Mouse (Mus musculus): ENCODE results near the gene Actr2. TPM values are rescaled to one million over a fixed set of nuclear protein-coding genes. Genes with fewer than 3 reads are reported as not detected.
A peak's percentile ranks its signal among the peaks of the same experiment; 100 is the strongest.
"Not testable (repeated sequence)": the region's sequence is repeated elsewhere in the genome, so short reads cannot be mapped to it uniquely, and the experiment has no call there.

Actr2 gene
- polyA plus RNA-seq (2016; fragmentation: Nextera tagmentation; extraction: Ambion mirVana), result 86.0 and 103 TPM in 2 replicates

DNA sequence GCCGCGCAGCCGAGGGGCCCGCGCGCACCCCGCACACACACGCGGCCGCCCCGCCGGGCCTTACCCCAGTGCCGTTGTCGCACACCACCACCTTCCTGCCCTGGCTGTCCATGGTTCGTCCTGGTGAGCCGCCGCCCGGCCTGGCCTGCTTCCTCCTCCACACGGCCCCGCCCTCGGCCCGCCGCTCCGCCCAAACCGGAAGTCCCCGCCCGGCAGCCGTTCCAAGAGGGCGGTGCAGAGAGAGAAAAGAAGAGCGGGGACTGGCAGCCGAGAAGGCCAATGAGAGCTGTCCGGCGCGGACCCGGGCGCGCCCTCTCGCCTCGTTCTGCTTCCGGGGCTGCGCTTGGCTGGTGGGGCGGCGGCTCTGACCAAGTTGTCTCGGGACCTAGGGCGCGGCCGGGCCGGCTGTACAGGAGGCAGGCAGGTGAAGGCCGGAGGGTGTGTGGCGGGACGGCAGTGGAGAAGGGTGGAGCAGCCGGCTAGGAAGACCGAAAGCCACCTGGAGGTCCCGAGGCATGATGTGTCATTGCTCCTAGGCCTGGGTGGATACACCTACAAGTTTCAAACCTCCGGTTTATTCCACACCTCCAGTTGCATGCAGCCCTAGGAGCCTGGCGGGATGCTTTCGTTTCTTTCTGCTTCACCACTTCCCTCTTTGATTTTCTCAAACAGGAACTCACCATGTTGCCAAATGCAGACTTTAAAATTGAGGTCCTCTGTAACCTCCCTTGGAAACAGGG, at the start of gene Actr2:
Gene Actr2, minus strand, starts transcription at position 173 of the 740 bp plus-strand sequence.
- Histone ChIP-seq H3K36me3 (peaks cover 24% of the 10 kb centered on the region), H3K27me3 (ENCODE audit: low read depth, poor library complexity, severe bottlenecking) (no peaks in the 10 kb centered on the region), H3K4me1 (peaks cover 12% of the 10 kb centered on the region), H3K9me3 (replicated peaks) (no peaks in the 10 kb centered on the region), H3K27ac (peak within 1 kb of the TSS; percentile 93), H3K4me3 (peak within 1 kb of the TSS; percentile 91)
- 1% methylated on average over 57 of the region's 57 CpGs for WGBS
- DNase-seq (ENCODE audit: low spot score), result peak; percentile 99

DNA sequence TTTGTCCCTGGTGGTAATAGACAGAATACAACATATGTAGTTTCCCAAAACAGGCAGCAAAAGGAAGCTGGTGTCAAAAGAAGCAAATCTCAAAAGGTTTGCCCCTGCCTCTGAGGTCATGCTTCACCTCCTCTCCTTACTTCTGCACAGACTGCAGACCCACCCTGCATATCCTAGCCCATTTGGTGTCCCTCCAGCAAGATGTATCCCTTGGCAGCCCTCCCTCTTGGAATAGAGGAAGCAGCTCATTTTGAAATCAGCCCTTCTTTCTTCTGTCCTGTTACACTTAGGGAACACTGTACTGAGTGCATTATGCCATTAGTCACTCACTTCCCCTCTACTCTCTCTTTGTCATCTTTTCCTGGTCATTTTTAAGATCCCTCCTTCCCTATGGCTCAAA, 46.2 kb upstream of the Actr2 start:
- H3K9me3 ChIP-seq (replicated peaks), result no peaks in the 10 kb centered on the region
- H3K27me3 ChIP-seq (ENCODE audit: low read depth, poor library complexity, severe bottlenecking), result no peaks in the 10 kb centered on the region
- no peak for DNase-seq (ENCODE audit: low spot score)
- H3K4me1 ChIP-seq, result no peaks in the 10 kb centered on the region
- H3K4me3 ChIP-seq, result no peak overlapping the region
- H3K36me3 ChIP-seq, result no peaks in the 10 kb centered on the region
- H3K27ac ChIP-seq, result no peak overlapping the region

DNA sequence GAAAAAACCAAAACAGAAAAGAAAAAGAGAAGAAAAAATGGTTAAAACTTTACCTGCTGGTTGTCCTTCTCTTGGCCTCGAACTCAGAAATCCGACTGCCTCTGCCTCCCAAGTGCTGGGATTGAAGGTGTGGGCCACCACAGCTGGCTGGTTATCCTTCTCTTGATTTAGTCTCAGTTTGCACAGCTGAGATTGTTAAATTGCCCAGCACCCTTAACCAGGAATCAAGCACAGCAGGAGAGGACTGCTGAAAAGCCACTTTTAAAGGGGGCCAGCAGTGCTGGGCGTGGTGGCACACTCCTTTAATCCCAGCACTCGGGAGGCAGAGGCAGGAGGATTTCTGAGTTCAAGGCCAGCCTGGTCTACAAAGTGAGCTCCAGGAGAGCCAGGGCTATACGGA, 40.8 kb upstream of the Actr2 start:
- 91% methylated on average over 5 of the region's 5 CpGs for WGBS

DNA sequence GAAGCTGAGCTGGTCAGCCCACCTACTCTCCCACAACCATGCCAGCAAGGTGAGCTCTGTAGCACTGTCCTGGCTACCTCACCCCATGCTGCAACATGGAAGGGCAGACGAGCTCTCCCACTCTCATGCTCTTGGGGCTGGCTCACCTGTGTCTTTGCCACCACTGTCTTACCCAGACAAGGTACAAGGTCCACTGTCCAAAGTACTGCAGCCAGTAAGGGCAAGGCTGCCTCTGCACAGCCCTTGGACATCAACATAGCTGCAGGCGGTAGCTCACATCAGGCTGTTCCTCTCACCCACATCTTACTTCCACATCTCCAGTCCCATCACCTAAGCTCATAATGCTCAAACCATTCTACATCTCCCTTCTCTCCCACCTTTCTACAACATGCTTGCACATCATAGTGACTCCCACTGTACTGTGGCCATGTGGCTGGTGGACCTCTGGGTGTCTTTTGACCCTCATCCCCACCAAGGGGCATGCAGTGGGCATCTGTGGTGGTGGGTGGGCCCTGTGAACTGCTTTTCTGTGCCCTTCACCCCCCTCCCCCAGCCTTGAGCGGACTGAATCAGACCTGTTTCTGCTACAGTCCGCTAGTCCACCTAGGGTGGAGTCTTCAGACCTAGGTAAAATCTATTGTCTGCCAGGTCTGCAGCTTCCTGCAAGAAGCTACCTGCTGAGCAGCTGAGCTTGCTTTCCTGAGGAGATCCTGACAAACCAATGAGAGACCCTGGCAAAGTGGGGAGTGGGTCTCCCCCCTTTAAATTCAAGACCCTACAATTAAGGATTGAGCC, 39.6 kb upstream of the Actr2 start:
- Histone ChIP-seq H3K27ac (no peak overlapping the region), H3K27me3 (ENCODE audit: low read depth, poor library complexity, severe bottlenecking) (no peaks in the 10 kb centered on the region), H3K4me3 (no peak overlapping the region), H3K9me3 (replicated peaks) (no peaks in the 10 kb centered on the region), H3K4me1 (no peaks in the 10 kb centered on the region), H3K36me3 (no peaks in the 10 kb centered on the region)
- no peak for DNase-seq (ENCODE audit: low spot score)
- WGBS, result 85% methylated on average over 4 of the region's 4 CpGs

More for the DNA sequence above, 40.8 kb upstream of the Actr2 start:
- not testable (repeated sequence) for DNase-seq (ENCODE audit: low spot score); H3K27ac ChIP-seq; H3K9me3 ChIP-seq (replicated peaks); H3K4me3 ChIP-seq; H3K27me3 ChIP-seq (ENCODE audit: low read depth, poor library complexity, severe bottlenecking); H3K36me3 ChIP-seq; H3K4me1 ChIP-seq

DNA sequence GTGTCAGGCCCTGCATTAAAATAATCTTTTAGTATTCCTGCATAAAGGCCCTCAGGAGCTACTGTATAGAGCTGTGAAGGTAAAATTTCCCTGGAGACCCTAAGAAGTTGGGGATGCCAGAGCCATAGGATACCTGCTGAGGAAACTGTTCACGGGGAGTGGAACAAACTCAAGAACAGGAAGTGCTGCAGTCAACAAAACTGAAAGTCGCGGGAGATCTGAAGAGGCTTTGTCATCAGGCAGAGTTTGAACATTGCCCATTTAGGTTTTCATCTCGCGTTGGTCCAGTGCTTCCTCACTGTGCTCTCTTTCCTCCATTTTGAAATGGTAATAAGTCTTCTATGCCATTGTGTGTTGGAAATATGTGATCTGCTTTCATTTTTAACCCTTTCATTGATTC, 38.6 kb upstream of the Actr2 start:
- WGBS, result 93% methylated on average over 5 of the region's 5 CpGs
- no peaks in the 10 kb centered on the region for H3K27me3 ChIP-seq (ENCODE audit: low read depth, poor library complexity, severe bottlenecking)

DNA sequence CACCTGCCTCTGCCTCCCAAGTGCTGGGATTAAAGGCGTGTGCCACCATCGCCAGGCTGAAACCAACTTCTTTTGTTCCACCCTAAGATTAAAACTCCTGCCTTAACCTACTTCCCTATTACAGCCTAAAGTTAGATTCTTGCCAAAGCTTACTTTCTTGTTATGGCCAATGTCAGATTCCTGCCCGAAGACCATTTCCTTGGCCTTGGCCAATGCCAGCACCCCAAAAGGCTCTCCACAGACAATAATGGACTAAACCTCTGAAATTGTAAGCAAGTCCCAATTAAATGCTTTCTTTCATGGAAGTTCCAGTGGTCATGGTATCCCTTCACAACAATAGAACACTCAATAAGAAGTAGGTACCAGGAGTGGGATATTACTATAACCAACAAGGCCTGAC, 37.2 kb upstream of the Actr2 start:
- no peaks in the 10 kb centered on the region for H3K4me1 ChIP-seq
- H3K4me3 ChIP-seq, result no peak overlapping the region
- no peak overlapping the region for H3K27ac ChIP-seq
- H3K9me3 ChIP-seq (replicated peaks), result no peaks in the 10 kb centered on the region
- 96% methylated on average over 3 of the region's 3 CpGs for WGBS
- no peak for DNase-seq (ENCODE audit: low spot score)
- no peaks in the 10 kb centered on the region for H3K27me3 ChIP-seq (ENCODE audit: low read depth, poor library complexity, severe bottlenecking)
- no peaks in the 10 kb centered on the region for H3K36me3 ChIP-seq

More for the DNA sequence above, 38.6 kb upstream of the Actr2 start:
- no peaks in the 10 kb centered on the region for H3K9me3 ChIP-seq (replicated peaks)
- no peak overlapping the region for H3K27ac ChIP-seq
- no peaks in the 10 kb centered on the region for H3K4me1 ChIP-seq
- H3K4me3 ChIP-seq, result no peak overlapping the region
- no peaks in the 10 kb centered on the region for H3K36me3 ChIP-seq
- no peak for DNase-seq (ENCODE audit: low spot score)

GRCm38 (mm10) chr11:20145383-20145782, 32.7 kb upstream of the Actr2 start:
- no peak for DNase-seq (ENCODE audit: low spot score)
- no peaks in the 10 kb centered on the region for H3K9me3 ChIP-seq (replicated peaks)
- H3K27me3 ChIP-seq (ENCODE audit: low read depth, poor library complexity, severe bottlenecking), result no peaks in the 10 kb centered on the region
- H3K27ac ChIP-seq, result no peak overlapping the region
- H3K4me3 ChIP-seq, result no peak overlapping the region
- no peaks in the 10 kb centered on the region for H3K36me3 ChIP-seq
- WGBS, result 40% methylated on average over 9 of the region's 9 CpGs
- H3K4me1 ChIP-seq, result no peaks in the 10 kb centered on the region

DNA sequence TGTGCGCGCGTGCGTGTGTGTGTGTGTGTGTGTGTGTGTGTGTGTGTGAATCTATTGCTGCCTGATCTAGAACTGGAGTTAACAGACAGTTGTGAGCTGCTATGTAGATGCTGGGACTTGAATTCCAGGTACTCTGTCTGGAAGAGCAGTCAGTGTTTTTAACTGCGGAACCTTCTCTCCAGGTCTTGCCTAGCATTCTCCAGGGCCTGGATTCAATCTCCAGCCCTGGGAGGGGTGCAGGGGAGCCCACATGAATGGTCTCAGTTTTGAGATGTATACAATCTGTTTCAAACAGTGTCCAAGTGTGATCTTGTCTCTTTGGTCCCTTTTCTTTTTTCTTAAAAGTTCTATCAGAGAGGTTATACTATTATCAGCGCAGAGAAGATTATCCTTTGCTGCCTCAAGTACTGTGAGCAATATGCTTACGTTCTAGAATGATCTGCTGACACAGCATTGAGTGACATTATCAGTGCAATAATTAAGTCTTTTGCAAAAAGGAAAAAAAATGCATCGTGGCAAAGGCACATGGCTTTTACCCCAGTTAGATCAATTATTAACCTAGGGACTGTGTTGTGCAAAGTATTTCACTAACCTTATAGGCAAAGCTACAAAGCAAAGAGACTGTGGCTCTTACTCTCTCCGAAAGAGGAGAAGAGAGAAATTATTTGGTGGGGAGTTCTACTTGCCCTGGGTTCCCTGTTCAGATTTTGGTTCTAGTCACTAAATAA, 32.0 kb upstream of the Actr2 start:
- no peak overlapping the region for H3K4me3 ChIP-seq
- H3K27ac ChIP-seq, result no peak overlapping the region
- no peaks in the 10 kb centered on the region for H3K4me1 ChIP-seq
- no peaks in the 10 kb centered on the region for H3K36me3 ChIP-seq
- 89% methylated on average over 9 of the region's 9 CpGs for WGBS
- no peaks in the 10 kb centered on the region for H3K9me3 ChIP-seq (replicated peaks)
- no peak for DNase-seq (ENCODE audit: low spot score)
- H3K27me3 ChIP-seq (ENCODE audit: low read depth, poor library complexity, severe bottlenecking), result no peaks in the 10 kb centered on the region

- not testable (repeated sequence) for H3K36me3 ChIP-seq; H3K9me3 ChIP-seq (replicated peaks); H3K4me1 ChIP-seq; H3K4me3 ChIP-seq; DNase-seq (ENCODE audit: low spot score); H3K27ac ChIP-seq; H3K27me3 ChIP-seq (ENCODE audit: low read depth, poor library complexity, severe bottlenecking)
- WGBS, result 92% methylated on average over 4 of the region's 4 CpGs
These were observed 31.0 kb upstream of the Actr2 start for GRCm38 (mm10) chr11:20143687-20144086.

DNA sequence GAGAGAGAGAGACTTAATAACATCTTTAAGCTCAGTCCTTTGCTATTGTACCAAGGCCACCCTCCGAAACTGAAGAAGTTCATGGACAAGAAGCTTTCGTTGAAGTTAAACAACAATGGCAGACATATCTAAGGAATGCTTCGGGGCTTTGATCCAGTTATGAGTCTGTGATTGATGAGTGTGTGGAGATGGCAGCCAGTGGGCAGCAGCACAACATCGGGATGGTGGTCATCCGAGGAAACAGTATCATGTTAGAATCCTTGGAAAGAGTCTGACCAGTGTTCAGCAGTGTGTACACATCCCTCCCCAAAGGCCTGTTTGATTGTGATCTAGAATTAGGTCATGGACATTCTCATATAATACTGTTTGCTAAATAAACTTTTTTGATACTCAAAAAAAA, 29.8 kb upstream of the Actr2 start:
- WGBS, result 94% methylated on average over 5 of the region's 5 CpGs
- no peaks in the 10 kb centered on the region for H3K4me1 ChIP-seq
- no peak for DNase-seq (ENCODE audit: low spot score)
- no peaks in the 10 kb centered on the region for H3K9me3 ChIP-seq (replicated peaks)
- H3K27me3 ChIP-seq (ENCODE audit: low read depth, poor library complexity, severe bottlenecking), result no peaks in the 10 kb centered on the region
- H3K36me3 ChIP-seq, result no peaks in the 10 kb centered on the region
- H3K27ac ChIP-seq, result no peak overlapping the region
- no peak overlapping the region for H3K4me3 ChIP-seq

DNA sequence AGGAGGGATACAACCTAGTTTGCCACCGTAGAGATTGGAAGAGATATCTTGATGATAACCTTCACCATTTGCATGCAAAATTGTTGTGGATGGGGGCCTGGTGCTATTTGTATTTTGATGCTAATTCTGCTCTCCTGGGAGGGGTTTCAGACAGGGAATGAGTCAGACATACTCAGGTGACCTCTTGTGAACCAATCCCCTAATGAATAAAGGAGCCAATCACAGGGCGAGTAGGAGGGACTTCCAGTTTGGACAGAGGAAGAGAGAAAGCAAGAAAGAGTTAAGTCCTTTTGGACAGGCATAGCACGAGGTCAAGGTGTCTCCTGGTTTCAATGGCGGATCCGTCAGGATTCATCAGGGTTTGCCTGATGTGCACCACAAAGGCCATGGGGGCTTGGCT, 27.6 kb upstream of the Actr2 start:
- WGBS, result 87% methylated on average over 5 of the region's 5 CpGs
- H3K36me3 ChIP-seq, result no peaks in the 10 kb centered on the region

GRCm38 (mm10) chr11:20139711-20140110, 27.0 kb upstream of the Actr2 start:
- no peak for DNase-seq (ENCODE audit: low spot score)
- Histone ChIP-seq H3K27me3 (ENCODE audit: low read depth, poor library complexity, severe bottlenecking) (no peaks in the 10 kb centered on the region), H3K4me3 (no peak overlapping the region), H3K4me1 (no peaks in the 10 kb centered on the region), H3K36me3 (no peaks in the 10 kb centered on the region), H3K27ac (no peak overlapping the region), H3K9me3 (replicated peaks) (no peaks in the 10 kb centered on the region)
- WGBS, result 94% methylated on average over 2 of the region's 2 CpGs

More for the DNA sequence above, 27.6 kb upstream of the Actr2 start:
- H3K9me3 ChIP-seq (replicated peaks), result no peaks in the 10 kb centered on the region
- DNase-seq (ENCODE audit: low spot score), result no peak
- no peaks in the 10 kb centered on the region for H3K27me3 ChIP-seq (ENCODE audit: low read depth, poor library complexity, severe bottlenecking)
- no peaks in the 10 kb centered on the region for H3K4me1 ChIP-seq
- H3K27ac ChIP-seq, result no peak overlapping the region
- H3K4me3 ChIP-seq, result no peak overlapping the region
